Mouse (Mus musculus) heart, embryonic 16.5 days (tissue): ENCODE measurements around the gene Cerk. TPM values are rescaled to one million over a fixed set of nuclear protein-coding genes. Genes with fewer than 3 reads are reported as not detected.
"Not testable (repeated sequence)": the region's sequence is repeated elsewhere in the genome, so short reads cannot be mapped to it uniquely, and the experiment has no call there.

Experiments
- ATAC-seq: fragments of 200-750 bp; cut with Nextera tagmentation; replicated peaks from 2 replicates; pipeline ENCODE4 v1.8.0; 2017; ENCODE audit warnings: moderate number of reproducible peaks; ENCODE audit not compliant: insufficient read depth, low FRiP score; ENCODE audit errors: extremely low read depth
- H3K27ac ChIP-seq: fragments of 300-500 bp; sonication (generic); 2 replicates; pipeline ENCODE4 v1.5.1; 2014; ENCODE audit warnings: mild to moderate bottlenecking, low read length, control low read depth, moderate library complexity
- H3K27me3 ChIP-seq: fragments of 300-500 bp; sonication (generic); 2 replicates; pipeline ENCODE4 v1.6.1; 2014; ENCODE audit warnings: low read length, mixed read lengths; ENCODE audit not compliant: control insufficient read depth, insufficient read depth
- H3K36me3 ChIP-seq: fragments of 300-500 bp; sonication (generic); 2 replicates; pipeline ENCODE4 v1.6.1; 2014; ENCODE audit not compliant: control insufficient read depth, insufficient read depth
- H3K4me1 ChIP-seq: fragments of 300-500 bp; sonication (generic); 2 replicates; pipeline ENCODE4 v1.6.1; 2014; ENCODE audit warnings: low read length, mixed read lengths; ENCODE audit not compliant: control insufficient read depth, insufficient read depth
- H3K4me2 ChIP-seq: fragments of 300-500 bp; sonication (generic); 2 replicates; pipeline ENCODE4 v1.6.1; 2014; ENCODE audit warnings: low read depth, mild to moderate bottlenecking, control low read depth, low read length
- H3K4me3 ChIP-seq: fragments of 300-500 bp; sonication (generic); 2 replicates; pipeline ENCODE4 v1.5.1; 2014; ENCODE audit warnings: mild to moderate bottlenecking, control low read depth, low read length
- H3K9ac ChIP-seq: fragments of 300-500 bp; sonication (generic); 2 replicates; pipeline ENCODE4 v1.6.1; 2014; ENCODE audit warnings: low read length, control low read depth
- H3K9me3 ChIP-seq: fragments of 300-500 bp; sonication (generic); replicated peaks from 2 replicates; pipeline ENCODE4 v1.6.1; 2016; ENCODE audit warnings: low read length; ENCODE audit not compliant: control insufficient read depth
- WGBS: fragments of 180-500 bp; shearing (Covaris S2); extraction: QIAGEN DNeasy Blood & Tissue Kit; methylation state at CpG from one replicate; pipeline ENCODE4 v1.1.7; 2014; 5-methylcytosine and 5-hydroxymethylcytosine counted together
- polyA plus RNA-seq: library from polyadenylated mRNA; unstranded; fragments of >200 nt; fragmentation: Nextera tagmentation; extraction: Ambion mirVana; gene quantifications from 2 replicates; pipeline ENCODE4 v1.2.1, GENCODE M21; 2015

The Cerk gene
- polyA plus RNA-seq, 1 experiment from 2014 or later: 18.7 TPM

DNA sequence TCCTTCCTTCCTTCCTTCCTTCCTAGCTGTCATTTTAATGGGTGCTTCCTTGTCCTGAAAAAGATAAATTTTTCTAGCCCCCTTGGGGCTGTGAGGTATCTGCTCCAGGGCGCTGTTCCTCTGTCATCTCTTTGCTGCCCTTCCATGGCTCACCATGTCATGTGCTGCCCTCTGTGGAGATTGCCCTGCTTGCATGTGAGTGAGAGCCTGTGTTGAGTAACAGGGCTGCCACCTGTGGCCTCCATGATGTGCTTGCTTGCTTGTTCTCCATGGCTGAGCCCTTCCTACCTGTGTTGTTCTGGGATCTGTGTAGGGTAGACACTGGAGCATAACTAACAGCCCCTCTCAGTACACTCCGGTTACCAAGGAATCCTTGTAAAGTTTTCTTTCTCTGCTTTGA, 41.0 kb upstream of the Cerk start:
- Histone ChIP-seq H3K4me1 (peaks cover 5% of the 10 kb centered on the region), H3K9ac (no peak overlapping the region), H3K4me3 (no peak overlapping the region), H3K4me2 (no peak overlapping the region), H3K27ac (no peak overlapping the region), H3K27me3 (no peaks in the 10 kb centered on the region), H3K36me3 (no peaks in the 10 kb centered on the region), H3K9me3 (peaks cover 3% of the 10 kb centered on the region; the same call in 1 of the 2 replicates)
- ATAC-seq: no peak
- WGBS: 87% methylated on average over 2 of the region's 2 CpGs

DNA sequence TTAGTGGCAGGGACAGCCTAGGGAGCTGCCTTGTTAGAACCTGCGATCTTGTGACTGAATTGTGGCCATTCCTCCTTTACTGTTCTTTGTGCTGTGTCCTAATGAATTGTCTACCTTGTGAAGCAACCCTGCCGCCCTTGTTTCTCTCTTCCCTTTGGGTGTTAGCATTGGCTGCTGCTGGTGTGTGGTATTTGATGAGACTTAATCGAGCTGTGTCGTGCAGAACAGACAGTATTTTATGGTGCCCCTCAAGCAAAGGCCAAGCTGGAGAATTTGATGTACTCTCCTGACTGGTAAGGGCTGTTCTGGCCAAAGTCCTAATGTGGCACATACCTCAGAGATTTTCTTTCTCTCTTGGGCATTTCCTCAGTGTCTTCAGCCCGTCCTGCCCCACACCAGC, 40.3 kb upstream of the Cerk start:
- no peaks in the 10 kb centered on the region for H3K27me3 ChIP-seq
- H3K9ac ChIP-seq: no peak overlapping the region
- H3K4me2 ChIP-seq: no peak overlapping the region
- H3K4me1 ChIP-seq: no peaks in the 10 kb centered on the region; the same call in 1 of the 2 replicates
- H3K4me3 ChIP-seq: no peak overlapping the region
- ATAC-seq: no peak
- H3K9me3 ChIP-seq: peaks cover 3% of the 10 kb centered on the region; the same call in 1 of the 2 replicates
- H3K36me3 ChIP-seq: no peaks in the 10 kb centered on the region
- WGBS: 79% methylated on average over 5 of the region's 5 CpGs
- H3K27ac ChIP-seq: no peak overlapping the region

DNA sequence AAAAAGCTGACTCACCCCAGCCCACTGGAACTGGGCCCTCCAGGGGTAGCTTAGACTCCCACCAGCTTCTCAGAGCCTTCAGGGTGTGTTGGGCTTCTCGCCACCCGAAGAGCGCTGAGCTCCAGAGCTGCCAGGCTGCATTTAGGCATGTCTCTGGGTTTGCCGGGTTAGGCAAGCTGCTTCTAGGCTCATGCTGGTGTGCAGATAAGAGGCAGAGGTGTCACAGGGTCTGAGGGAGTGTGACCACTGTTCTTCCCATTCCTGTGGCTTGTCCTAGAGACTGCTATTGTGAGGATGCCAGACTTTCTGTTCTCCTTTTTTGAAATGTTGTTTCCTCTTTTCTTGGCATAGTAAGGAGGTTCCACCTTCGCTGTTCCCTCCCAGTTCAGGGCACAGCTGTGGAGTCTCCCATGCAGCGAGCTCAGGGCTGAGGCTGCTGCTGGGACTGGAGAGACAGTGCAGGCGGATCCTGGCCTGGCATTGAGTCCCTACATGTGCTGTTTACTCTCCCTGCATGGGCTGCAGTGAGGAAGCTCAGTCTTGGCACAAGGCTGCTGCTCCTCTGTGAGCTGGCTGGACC, 39.1 kb upstream of the Cerk start:
- no peak overlapping the region for H3K9ac ChIP-seq
- H3K4me2 ChIP-seq: no peak overlapping the region
- H3K27ac ChIP-seq: no peak overlapping the region
- 71% methylated on average over 7 of the region's 7 CpGs for WGBS
- H3K9me3 ChIP-seq: peaks cover 3% of the 10 kb centered on the region; the same call in 1 of the 2 replicates
- H3K4me1 ChIP-seq: peaks cover 2% of the 10 kb centered on the region; the same call in 1 of the 2 replicates
- no peak for ATAC-seq
- no peak overlapping the region for H3K4me3 ChIP-seq
- H3K36me3 ChIP-seq: no peaks in the 10 kb centered on the region
- H3K27me3 ChIP-seq: no peaks in the 10 kb centered on the region

DNA sequence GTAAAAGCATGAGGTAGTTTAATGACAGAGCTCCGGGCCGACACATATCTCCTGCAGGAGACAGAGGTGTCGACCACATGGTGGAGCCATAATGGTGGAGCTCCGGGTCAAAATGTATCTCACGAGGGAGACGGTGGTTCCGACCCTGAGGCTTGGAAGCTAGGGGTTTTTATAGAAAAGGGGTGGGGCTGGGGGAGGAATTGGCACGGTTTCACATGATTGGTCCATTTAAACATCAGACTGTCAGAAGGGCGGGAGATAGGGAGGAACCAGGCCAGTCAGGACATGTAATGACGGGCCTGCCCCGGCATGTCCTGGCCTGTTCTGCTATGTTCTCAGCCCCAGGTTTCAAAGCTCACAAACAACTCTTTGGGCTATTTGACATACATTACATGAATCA, 36.0 kb upstream of the Cerk start:
- H3K27me3 ChIP-seq, H3K4me2 ChIP-seq, H3K9me3 ChIP-seq, H3K27ac ChIP-seq, H3K4me1 ChIP-seq, ATAC-seq, H3K9ac ChIP-seq, H3K4me3 ChIP-seq, H3K36me3 ChIP-seq: not testable (repeated sequence)
- WGBS: 83% methylated on average over 11 of the region's 11 CpGs

DNA sequence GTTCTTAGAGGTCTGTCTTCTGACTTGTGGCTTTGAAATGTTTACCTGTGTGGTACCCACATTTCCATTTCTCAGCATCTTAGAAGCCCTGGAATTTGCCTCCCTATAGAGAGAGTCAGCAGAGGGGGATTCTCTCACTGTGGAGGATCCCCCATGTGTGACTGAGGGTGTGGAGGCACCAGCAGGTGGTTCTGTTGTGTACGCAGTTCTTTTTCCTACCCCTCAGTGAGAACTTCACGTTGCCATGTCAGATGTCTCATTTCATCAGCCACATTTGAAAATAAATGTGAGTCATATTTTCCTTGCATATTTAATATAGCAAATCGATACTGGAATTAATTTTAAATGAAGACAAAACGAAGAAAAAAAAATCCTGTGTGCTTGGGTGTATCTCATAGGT, 35.4 kb upstream of the Cerk start:
- no peak overlapping the region for H3K27ac ChIP-seq
- no peaks in the 10 kb centered on the region for H3K36me3 ChIP-seq
- H3K27me3 ChIP-seq: no peaks in the 10 kb centered on the region
- H3K9me3 ChIP-seq: peaks cover 3% of the 10 kb centered on the region; the same call in 1 of the 2 replicates
- 84% methylated on average over 4 of the region's 4 CpGs for WGBS
- no peak overlapping the region for H3K4me2 ChIP-seq
- H3K9ac ChIP-seq: no peak overlapping the region
- no peak for ATAC-seq
- no peak overlapping the region for H3K4me3 ChIP-seq
- H3K4me1 ChIP-seq: peaks cover 4% of the 10 kb centered on the region; the same call in 1 of the 2 replicates

DNA sequence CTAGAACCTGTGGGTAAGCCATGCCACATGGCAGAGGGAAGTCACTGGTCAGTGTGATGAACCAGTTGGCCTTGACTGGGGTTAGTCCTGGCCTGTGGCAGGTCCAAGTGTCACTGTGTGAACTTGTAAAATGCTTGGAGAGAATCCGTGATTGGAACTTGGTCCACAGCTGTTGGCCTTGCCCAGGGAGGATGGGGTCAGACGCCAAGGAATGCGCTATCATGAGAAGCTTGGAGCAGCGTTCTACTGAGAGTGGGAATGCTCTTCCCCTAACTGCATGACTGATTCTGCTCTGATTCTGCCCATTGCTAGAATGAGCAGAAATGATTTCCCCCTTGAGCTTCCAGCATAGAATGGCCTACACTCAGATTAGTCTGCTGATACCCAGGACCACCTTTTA, 34.8 kb upstream of the Cerk start:
- ATAC-seq: no peak
- Histone ChIP-seq H3K9ac (no peak overlapping the region), H3K27ac (no peak overlapping the region), H3K36me3 (no peaks in the 10 kb centered on the region), H3K27me3 (no peaks in the 10 kb centered on the region), H3K4me3 (no peak overlapping the region), H3K4me1 (peaks cover 4% of the 10 kb centered on the region; the same call in 1 of the 2 replicates), H3K4me2 (no peak overlapping the region), H3K9me3 (peaks cover 3% of the 10 kb centered on the region; the same call in 1 of the 2 replicates)
- 65% methylated on average over 4 of the region's 4 CpGs for WGBS

DNA sequence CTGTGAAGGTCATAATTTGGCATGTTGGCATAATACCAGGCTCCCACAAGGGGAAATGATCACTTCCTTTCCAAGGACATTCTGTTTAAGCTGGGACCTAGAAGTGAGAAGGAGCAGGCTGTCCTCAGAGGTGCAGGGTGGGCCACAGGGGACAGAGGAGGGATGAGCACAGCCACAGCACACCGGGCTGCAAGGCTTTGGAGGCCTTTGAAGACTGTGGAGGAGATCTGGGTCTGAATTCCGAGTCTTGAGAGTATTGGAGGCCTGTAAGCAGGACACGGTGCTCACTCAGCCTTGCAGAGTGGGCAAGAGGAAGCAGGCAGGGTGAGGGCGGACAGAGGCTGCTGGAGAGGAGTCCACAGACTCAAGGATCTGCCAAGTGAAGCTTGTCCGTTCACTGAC, 34.3 kb upstream of the Cerk start:
- Histone ChIP-seq H3K27ac (0 out of 2 replicates have a peak overlapping the region, but pooled peaks have one; percentile 2), H3K9me3 (peaks cover 3% of the 10 kb centered on the region; the same call in 1 of the 2 replicates), H3K4me1 (peaks cover 6% of the 10 kb centered on the region; the same call in 1 of the 2 replicates), H3K36me3 (no peaks in the 10 kb centered on the region), H3K4me2 (no peak overlapping the region), H3K9ac (peak overlapping the region; percentile 40; the same call in 1 of the 2 replicates), H3K27me3 (no peaks in the 10 kb centered on the region), H3K4me3 (no peak overlapping the region)
- no peak for ATAC-seq
- WGBS: 74% methylated on average over 5 of the region's 5 CpGs

DNA sequence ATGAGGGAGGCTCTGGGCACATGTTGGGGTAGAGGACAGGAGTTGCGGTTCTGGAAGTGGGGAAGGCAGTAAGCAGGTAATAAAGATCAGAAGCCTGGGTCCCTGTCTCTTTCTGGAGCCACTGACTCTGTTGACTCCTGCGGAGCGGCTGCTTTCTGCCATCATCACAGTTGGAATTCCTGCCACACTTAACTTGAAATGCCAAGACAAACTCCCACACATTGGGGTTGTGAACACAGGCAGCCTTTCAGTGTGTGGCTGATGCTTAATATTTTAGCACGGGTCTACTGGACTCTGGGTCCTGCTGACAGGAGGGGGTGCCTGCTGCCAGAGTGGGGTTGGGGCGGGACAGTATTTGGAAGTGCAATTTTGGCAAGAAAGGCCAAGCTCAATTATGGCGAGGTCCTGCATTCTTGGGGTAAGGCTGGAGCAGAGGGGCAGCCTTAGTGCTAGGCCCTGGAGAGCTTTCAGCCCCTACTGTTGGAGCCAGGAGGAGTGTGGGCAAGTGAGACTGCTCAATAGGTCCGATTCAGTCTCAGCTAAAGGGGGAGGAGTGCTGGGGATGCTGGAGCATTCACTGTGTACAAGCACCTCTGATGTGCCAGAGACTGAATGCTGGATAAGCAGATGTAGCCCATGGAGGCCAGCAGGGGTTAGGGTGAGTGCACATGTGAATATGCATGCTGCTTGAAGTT, 33.7 kb upstream of the Cerk start:
- WGBS: 68% methylated on average over 7 of the region's 7 CpGs

DNA sequence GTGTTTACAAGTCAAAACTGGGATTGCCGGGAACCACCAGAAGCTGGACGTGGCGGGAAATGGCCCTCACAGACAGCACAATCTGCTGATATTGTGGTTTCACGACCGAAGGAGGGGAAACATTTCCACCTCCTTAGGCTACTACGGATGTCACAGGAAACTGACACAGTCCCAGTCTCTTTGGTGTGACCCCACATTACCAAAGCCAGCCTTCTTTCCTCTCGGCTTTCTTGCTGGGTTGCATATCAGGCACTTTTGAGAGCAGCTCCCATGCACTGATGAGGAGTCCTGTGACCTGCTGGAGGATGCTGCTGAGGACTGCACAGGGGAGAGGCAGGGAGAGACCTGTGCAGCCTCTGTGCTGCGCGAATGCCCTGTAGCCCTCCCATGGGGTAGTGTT, 30.7 kb upstream of the Cerk start:
- not testable (repeated sequence) for H3K27ac ChIP-seq, H3K4me2 ChIP-seq, H3K9ac ChIP-seq, ATAC-seq, H3K36me3 ChIP-seq, H3K4me3 ChIP-seq, H3K27me3 ChIP-seq, H3K9me3 ChIP-seq
- 75% methylated on average over 9 of the region's 9 CpGs for WGBS
- H3K4me1 ChIP-seq: peaks cover 22% of the 10 kb centered on the region

More for the DNA sequence above, 33.7 kb upstream of the Cerk start:
- Histone ChIP-seq H3K4me1 (peaks cover 11% of the 10 kb centered on the region), H3K27ac (no peak overlapping the region), H3K4me3 (no peak overlapping the region), H3K4me2 (no peak overlapping the region), H3K9ac (peak overlapping the region; percentile 40; the same call in 1 of the 2 replicates), H3K27me3 (no peaks in the 10 kb centered on the region), H3K36me3 (no peaks in the 10 kb centered on the region), H3K9me3 (peaks cover 3% of the 10 kb centered on the region; the same call in 1 of the 2 replicates)
- no peak for ATAC-seq
